Mouse (Mus musculus): ENCODE measurements around the gene Tpcn1. TPM values are rescaled to one million over a fixed set of nuclear protein-coding genes. Genes with fewer than 3 reads are reported as not detected.

Gene Tpcn1
- polyA plus RNA-seq, 1 experiment = 121 TPM

GRCm38 (mm10) chr5:120600946-120601668 is 12.6 kb upstream of the Tpcn1 start:
- H3K4me3 ChIP-seq (ENCODE audit: insufficient read depth, low read length) = no peak overlapping the region
- H3K4me1 ChIP-seq (ENCODE audit: control insufficient read depth, insufficient read depth, low read length) = 0 out of 2 replicates have a peak, but pooled peaks cover 3% of the 10 kb centered on the region
- H3K27ac ChIP-seq (ENCODE audit: insufficient read depth, low read depth, low read length) = no peak overlapping the region
- TF ChIP-seq CTCF (IDR thresholded peaks at IDR 0.05; ENCODE audit: low read depth, low read length) = peak; percentile 63
- no peak for TF ChIP-seq POLR2A (IDR thresholded peaks at IDR 0.05; ENCODE audit: borderline replicate concordance, low read depth, low read length)

GRCm38 (mm10) chr5:120599625-120600024 is 11.2 kb upstream of the Tpcn1 start:
- H3K27ac ChIP-seq (ENCODE audit: insufficient read depth, low read depth, low read length) = no peak overlapping the region

GRCm38 (mm10) chr5:120594485-120594884 is 6.0 kb upstream of the Tpcn1 start:
- no peaks in the 10 kb centered on the region for H3K4me1 ChIP-seq (ENCODE audit: control insufficient read depth, insufficient read depth, low read length)
- no peak for TF ChIP-seq CTCF (IDR thresholded peaks at IDR 0.05; ENCODE audit: low read depth, low read length)
- no peak for TF ChIP-seq POLR2A (IDR thresholded peaks at IDR 0.05; ENCODE audit: borderline replicate concordance, low read depth, low read length)
- no peak overlapping the region for H3K4me3 ChIP-seq (ENCODE audit: insufficient read depth, low read length)
- H3K27ac ChIP-seq (ENCODE audit: insufficient read depth, low read depth, low read length) = no peak overlapping the region

More at GRCm38 (mm10) chr5:120599625-120600024, 11.2 kb upstream of the Tpcn1 start:
- H3K4me1 ChIP-seq (ENCODE audit: control insufficient read depth, insufficient read depth, low read length) = no peaks in the 10 kb centered on the region
- TF ChIP-seq CTCF (IDR thresholded peaks at IDR 0.05; ENCODE audit: low read depth, low read length) (no peak), POLR2A (IDR thresholded peaks at IDR 0.05; ENCODE audit: borderline replicate concordance, low read depth, low read length) (no peak)
- H3K4me3 ChIP-seq (ENCODE audit: insufficient read depth, low read length) = no peak overlapping the region

GRCm38 (mm10) chr5:120592141-120592540 is 3.7 kb upstream of the Tpcn1 start:
- H3K4me1 ChIP-seq (ENCODE audit: control insufficient read depth, insufficient read depth, low read length) = peaks cover 5% of the 10 kb centered on the region
- no peak overlapping the region for H3K4me3 ChIP-seq (ENCODE audit: insufficient read depth, low read length)
- no peak for TF ChIP-seq POLR2A (IDR thresholded peaks at IDR 0.05; ENCODE audit: borderline replicate concordance, low read depth, low read length)
- TF ChIP-seq CTCF (IDR thresholded peaks at IDR 0.05; ENCODE audit: low read depth, low read length) = no peak; the same call in 1 of the 2 replicates
- no peak overlapping the region for H3K27ac ChIP-seq (ENCODE audit: insufficient read depth, low read depth, low read length)

GRCm38 (mm10) chr5:120590356-120591010 is 2.0 kb upstream of the Tpcn1 start:
- Histone ChIP-seq H3K4me3 (ENCODE audit: insufficient read depth, low read length) (no peak overlapping the region), H3K27ac (ENCODE audit: insufficient read depth, low read depth, low read length) (no peak overlapping the region), H3K4me1 (ENCODE audit: control insufficient read depth, insufficient read depth, low read length) (peaks cover 17% of the 10 kb centered on the region)
- no peak for TF ChIP-seq POLR2A (IDR thresholded peaks at IDR 0.05; ENCODE audit: borderline replicate concordance, low read depth, low read length)
- peak; percentile 63 for TF ChIP-seq CTCF (IDR thresholded peaks at IDR 0.05; ENCODE audit: low read depth, low read length)

- Histone ChIP-seq H3K4me1 (ENCODE audit: control insufficient read depth, insufficient read depth, low read length) (peaks cover 38% of the 10 kb centered on the region), H3K27ac (ENCODE audit: insufficient read depth, low read depth, low read length) (peak overlapping the region; percentile 60), H3K4me3 (ENCODE audit: insufficient read depth, low read length) (peak overlapping the region; percentile 77)
- TF ChIP-seq POLR2A (IDR thresholded peaks at IDR 0.05; ENCODE audit: borderline replicate concordance, low read depth, low read length) = no peak
- no peak for TF ChIP-seq CTCF (IDR thresholded peaks at IDR 0.05; ENCODE audit: low read depth, low read length)
These were observed 419 bp downstream of the Tpcn1 start for GRCm38 (mm10) chr5:120587940-120588568.

- Histone ChIP-seq H3K27ac (ENCODE audit: insufficient read depth, low read depth, low read length) (peak overlapping the region; percentile 60), H3K4me1 (ENCODE audit: control insufficient read depth, insufficient read depth, low read length) (peaks cover 41% of the 10 kb centered on the region), H3K4me3 (ENCODE audit: insufficient read depth, low read length) (peak overlapping the region; percentile 77)
- no peak for TF ChIP-seq POLR2A (IDR thresholded peaks at IDR 0.05; ENCODE audit: borderline replicate concordance, low read depth, low read length)
- TF ChIP-seq CTCF (IDR thresholded peaks at IDR 0.05; ENCODE audit: low read depth, low read length) = no peak
These were observed 902 bp downstream of the Tpcn1 start for GRCm38 (mm10) chr5:120587616-120587926.

- Histone ChIP-seq H3K4me1 (ENCODE audit: control insufficient read depth, insufficient read depth, low read length) (peaks cover 41% of the 10 kb centered on the region), H3K4me3 (ENCODE audit: insufficient read depth, low read length) (peak overlapping the region; percentile 77), H3K27ac (ENCODE audit: insufficient read depth, low read depth, low read length) (peak overlapping the region; percentile 60)
- no peak for TF ChIP-seq POLR2A (IDR thresholded peaks at IDR 0.05; ENCODE audit: borderline replicate concordance, low read depth, low read length)
- TF ChIP-seq CTCF (IDR thresholded peaks at IDR 0.05; ENCODE audit: low read depth, low read length) = no peak
These were observed 1.5 kb downstream of the Tpcn1 start for GRCm38 (mm10) chr5:120586741-120587615.

GRCm38 (mm10) chr5:120584968-120585367 is 3.5 kb downstream of the Tpcn1 start:
- H3K4me1 ChIP-seq (ENCODE audit: control insufficient read depth, insufficient read depth, low read length) = peaks cover 42% of the 10 kb centered on the region
- H3K4me3 ChIP-seq (ENCODE audit: insufficient read depth, low read length) = no peak overlapping the region
- TF ChIP-seq POLR2A (IDR thresholded peaks at IDR 0.05; ENCODE audit: borderline replicate concordance, low read depth, low read length) (no peak), CTCF (IDR thresholded peaks at IDR 0.05; ENCODE audit: low read depth, low read length) (no peak)
- H3K27ac ChIP-seq (ENCODE audit: insufficient read depth, low read depth, low read length) = no peak overlapping the region
